Mouse (Mus musculus): Measurements from ENCODE around the gene Atp5g1.

Gene Atp5g1

GRCm38 (mm10) chr11:96073295-96073993 is 2.0 kb downstream of the Atp5g1 start:
- no peak for DNase-seq (ENCODE audit: low spot score in 2 of 2)

DNA sequence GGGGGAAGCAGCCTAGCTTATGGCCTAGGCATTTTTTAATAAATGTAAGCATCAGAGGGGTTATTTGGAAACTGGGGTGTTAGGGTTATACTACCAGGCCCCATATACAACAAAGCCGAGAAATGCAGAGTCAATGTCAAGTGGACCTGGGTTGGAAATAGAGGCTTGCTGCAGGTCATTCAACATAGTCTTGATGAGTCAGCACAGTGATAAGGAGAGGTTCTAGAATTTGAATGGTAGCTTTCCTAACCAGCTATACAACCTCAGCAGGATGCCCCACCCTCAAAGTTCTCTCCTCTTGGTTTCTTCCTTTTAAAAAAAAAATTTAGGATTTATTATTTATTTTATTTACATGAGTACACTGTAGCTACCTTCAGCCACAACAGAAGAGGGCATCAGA is 4.5 kb downstream of the Atp5g1 start:
- no peak for DNase-seq (ENCODE audit: low spot score in 2 of 2)

GRCm38 (mm10) chr11:96070353-96070752 is 5.1 kb downstream of the Atp5g1 start:
- no peak for DNase-seq (ENCODE audit: low spot score in 2 of 2)

DNA sequence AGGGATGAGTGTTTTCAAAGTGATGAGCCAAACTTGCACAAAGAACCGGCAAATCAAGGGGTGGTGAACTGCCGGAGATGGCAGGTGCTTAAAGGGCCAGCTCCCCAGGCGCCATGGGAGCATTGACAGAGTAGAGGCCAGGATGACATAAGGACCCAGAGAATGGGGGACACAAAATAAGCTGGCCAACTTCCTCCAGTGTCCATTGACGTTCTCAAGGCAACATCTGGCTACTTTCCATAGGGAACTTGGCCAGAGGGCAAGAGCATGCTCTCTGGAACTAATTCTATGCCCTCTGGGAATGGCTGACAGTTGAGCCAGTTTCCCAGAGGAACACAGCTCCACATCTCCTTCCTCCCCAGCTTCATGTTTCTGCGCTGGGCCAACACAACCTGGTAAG is 7.2 kb downstream of the Atp5g1 start:
- no peak for DNase-seq (ENCODE audit: low spot score in 2 of 2)

DNA sequence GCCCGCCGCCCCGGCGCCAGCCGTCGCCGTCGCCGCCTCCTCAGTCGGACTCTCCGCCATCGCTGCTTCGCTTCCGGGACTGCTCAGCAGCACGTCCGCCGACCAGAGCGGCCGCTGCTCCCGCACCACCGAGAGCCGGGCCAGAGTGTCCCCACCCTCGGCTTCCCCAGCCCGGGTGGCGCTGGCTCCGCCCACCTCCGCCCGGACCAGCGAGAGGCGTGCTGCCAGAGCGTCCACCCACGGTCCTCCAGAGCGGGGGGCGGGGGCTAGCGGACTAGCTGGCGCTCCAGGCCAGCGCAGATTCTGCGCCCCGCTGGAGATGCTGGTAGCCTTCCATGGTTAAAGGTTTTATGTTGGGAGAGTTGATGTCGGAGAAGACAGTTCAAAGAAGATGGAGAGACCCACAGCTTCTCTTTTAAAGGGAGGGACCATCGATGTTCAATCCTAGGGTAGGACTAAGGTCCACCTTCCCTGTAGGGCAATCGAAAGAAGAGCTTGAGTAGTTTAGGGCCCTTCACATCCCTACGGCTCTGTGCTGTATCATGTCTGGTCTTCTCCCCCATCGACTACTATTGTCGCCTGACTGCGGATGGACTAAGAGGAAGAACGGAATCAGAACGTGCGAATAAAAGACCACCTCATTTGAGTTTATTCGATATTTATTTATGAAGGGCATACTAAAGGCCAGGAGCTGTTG is 10.1 kb downstream of the Atp5g1 start, which contains the start of gene Ube2z:
Gene Ube2z (minus strand): TSS at position 174 of the 697 bp plus-strand sequence.
- peak; percentile 94 to 95 for DNase-seq (ENCODE audit: low spot score in 2 of 2)

GRCm38 (mm10) chr11:96064521-96065214 is 10.8 kb downstream of the Atp5g1 start:
- DNase-seq (ENCODE audit: low spot score in 2 of 2): peak; percentile 57 to 58

- no peak for DNase-seq (ENCODE audit: low spot score in 2 of 2)
These were observed 17.2 kb downstream of the Atp5g1 start for GRCm38 (mm10) chr11:96058309-96058708.

DNA sequence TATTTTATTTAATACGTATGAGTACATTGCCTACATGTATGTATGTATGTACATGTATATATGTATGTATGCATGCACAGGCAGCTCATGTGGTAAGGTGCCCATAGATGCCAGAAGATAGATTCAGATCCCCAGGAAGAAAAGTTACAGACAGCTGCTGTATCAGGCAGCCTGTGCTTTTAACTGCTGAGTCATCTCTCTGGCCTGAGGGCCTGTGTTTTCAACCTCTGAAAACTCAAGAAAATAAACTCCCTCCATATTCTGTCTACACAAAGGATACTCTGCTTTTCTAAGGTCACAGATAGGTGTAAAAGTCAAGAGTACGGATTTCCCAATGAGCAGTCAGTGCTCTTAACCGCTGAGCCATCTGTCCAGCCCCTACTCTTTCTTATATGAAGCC is 24.6 kb downstream of the Atp5g1 start:
- no peak for DNase-seq (ENCODE audit: low spot score in 2 of 2)

DNA sequence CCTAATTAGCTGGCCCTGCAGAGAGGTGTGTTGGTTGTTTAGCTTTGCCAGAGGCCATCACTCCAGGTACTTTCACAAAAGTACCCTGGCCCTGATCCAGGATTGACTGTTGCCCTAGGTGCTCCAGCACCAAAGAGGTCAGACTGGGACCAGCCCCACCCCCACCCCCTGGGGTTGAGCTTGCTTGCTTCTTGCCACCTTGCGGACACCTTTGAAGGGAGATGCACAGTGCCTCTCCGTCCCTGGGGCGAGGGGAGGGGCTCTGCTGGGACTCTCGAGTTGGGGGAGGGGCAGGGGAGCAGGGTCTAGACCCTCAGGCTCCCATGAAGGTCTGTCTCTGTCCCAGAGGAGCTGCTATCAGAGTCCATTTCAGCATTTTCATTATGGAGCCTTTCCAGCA is 25.5 kb downstream of the Atp5g1 start:
- no peak for DNase-seq (ENCODE audit: low spot score in 2 of 2)

DNA sequence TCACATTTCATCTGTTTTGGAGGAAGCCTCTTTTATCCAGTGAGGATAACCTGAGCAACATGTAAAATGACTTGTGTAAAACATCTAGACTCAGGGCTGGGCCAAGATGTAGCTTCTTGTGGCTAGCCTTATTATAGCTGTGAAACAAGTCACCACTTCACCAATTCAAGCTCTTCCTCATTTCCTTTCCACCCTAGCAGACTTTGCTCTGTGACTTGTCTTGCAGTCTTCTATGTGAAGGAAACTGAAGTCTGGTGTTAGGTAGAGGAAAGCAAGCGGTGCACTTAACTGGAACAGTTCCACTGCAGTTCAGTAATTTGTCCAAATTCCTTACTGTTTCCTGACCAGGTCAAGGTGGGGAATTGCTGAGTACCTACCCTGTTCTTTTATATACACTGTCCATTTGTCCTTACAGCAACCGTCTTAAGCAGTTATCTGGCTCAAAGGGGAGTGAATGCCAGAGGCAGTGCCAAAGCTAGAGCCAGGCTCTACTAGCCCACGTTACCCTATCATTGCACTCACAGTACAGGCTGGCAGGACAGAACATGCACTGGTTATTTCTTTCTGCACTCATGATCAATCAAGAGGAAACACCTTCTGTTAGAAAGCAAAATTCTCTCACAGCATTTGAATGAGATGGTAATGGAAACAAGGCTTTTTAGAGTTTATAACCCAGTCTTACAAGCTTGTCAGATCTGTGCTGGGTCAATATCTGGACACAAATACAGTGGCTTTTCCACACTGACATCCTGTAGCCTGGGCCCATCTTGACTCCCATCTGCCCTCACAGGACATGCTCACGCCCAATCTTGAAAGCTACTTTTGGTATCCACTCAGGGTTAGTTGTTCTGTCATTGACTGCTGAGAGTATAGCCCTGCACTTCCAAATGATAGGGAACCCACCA is 27.7 kb downstream of the Atp5g1 start:
- DNase-seq (ENCODE audit: low spot score in 2 of 2): no peak

DNA sequence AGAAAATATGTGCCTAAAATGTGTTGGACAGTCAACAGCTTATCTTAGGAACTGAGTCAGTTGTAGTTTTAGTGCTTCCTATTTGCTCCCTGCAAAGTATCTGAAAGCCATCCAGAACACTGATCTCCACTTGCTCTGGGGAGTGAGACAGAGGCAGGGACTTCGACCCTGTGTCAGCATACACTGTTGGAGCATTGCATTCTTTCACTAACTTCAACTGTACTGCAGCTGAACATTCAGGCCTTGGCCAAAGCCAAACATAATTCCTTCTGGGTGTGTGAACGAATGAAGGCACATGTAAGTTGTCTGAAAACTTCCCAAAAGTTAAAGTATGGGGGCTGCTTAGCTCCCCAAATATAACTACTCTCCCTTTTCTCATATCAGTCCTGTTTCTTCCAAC is 28.7 kb downstream of the Atp5g1 start:
- no peak for DNase-seq (ENCODE audit: low spot score in 2 of 2)

DNA sequence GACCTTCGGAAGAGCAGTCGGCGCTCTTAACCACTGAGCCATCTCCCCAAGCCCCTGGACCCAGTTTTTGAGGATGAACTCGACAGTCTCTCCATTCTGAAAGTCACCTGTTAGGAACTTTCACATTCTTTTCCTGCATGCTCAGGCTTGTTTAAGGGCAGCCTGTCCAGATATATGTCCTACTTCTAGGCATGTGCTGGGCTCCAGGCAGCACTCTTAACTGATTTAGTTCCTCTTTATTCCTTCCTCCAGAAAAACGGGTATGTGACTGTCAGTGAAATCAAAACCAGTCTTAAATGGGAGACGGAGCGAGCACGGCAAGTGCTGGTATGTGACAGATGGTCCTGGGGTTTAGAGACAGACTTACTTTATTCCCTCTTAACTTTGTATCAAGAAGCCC is 29.4 kb downstream of the Atp5g1 start:
- no peak for DNase-seq (ENCODE audit: low spot score in 2 of 2)

DNA sequence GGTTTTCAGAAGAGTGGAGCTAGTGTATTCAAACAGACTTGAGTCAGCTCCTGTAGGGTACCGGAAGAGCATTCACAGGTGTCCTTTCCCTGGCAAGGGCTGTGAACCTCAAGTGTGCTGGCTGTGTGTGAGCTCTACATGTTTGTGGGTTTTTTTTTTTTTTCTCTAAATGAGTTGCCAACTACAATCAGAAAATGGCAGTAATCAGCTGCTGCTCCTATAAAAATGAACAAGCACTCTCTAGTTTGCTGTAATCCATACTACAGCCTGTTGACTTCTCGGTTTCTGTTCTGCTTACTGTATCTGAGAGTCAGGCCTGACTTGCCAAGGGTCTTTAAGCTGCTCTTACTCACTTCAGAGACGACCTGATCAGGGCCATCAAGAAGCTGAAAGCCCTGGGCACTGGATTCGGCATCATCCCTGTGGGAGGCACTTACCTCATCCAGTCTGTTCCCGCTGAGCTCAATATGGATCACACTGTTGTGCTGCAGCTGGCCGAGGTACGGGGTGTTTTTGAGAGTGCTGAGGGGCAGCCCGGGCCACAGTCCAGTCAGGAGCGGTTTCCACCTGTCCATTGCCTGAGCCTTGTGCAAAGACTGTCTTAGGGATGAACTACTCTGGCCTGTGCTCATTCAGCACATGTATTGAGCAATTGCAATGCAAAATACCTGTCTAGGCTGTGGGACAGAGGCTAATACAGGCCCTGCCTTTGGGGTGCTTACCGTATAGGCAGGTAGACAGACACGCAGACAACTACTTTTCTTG is 30.5 kb downstream of the Atp5g1 start:
- no peak for DNase-seq (ENCODE audit: low spot score in 2 of 2)

GRCm38 (mm10) chr11:96038560-96038959 is 36.9 kb downstream of the Atp5g1 start:
- DNase-seq (ENCODE audit: low spot score in 2 of 2): no peak

DNA sequence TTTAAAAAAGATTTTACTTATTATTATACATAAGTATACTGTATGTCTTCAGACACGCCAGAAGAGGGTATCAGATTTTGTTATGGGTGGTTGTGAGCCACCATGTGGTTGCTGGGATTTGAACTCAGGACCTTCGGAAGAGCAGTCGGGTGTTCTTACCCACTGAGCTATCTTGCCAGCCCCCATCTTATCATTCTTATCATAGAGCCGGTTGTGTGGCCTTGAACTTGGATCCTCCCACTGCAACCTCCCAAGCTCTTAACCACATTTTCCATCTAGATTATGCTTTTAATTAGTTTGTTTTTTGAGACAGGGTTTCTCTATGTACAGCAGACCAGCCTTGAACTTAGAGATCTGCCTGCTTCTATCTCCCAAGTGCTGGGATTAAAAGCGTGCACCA is 38.0 kb downstream of the Atp5g1 start:
- DNase-seq (ENCODE audit: low spot score in 2 of 2): no peak

DNA sequence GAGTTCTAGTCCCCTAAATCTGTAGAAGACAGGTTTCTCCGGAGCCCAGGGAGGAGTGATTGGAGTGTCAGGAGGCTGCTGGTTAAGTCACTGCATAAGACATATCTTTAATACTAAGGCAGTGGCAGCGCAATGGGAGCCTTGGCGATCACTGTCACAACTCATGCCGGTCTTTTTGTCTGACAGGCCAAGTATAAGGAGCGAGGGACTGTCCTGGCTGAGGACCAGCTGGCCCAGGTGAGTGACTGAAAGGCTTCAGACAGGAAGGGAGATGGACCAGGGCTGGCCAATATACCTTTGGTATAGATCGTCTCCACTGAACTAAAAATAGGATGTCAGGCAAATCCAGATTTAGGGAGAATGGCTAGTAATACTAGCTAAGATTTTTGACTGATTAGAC is 40.3 kb downstream of the Atp5g1 start:
- DNase-seq (ENCODE audit: low spot score in 2 of 2): no peak

GRCm38 (mm10) chr11:96034596-96035052 is 40.8 kb downstream of the Atp5g1 start, which contains the start of gene Snf8:
Gene Snf8, plus strand, starts transcription at chr11:96034885.
- DNase-seq (ENCODE audit: low spot score in 2 of 2): peak; percentile 88 to 92

GRCm38 (mm10) chr11:96034116-96034515 is 41.4 kb downstream of the Atp5g1 start:
- no peak for DNase-seq (ENCODE audit: low spot score in 2 of 2)

DNA sequence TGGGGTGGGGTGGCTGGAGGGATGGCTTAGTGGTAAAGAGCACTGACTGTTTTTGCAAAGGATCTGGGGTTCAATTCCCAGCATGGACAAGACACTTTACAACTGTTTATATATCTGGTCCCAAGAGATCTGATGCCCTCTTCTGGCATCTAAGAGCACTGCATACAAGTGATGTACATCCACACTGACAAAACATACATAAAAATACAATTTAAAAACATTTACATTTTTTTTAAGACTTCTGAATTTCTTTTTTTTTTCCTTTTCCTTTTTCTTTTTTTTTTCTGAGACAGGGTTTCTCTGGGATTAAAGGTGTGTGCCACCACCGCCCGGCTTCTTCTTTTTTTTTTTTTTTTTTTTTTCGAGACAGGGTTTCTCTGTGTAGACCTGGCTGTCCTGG is 42.2 kb downstream of the Atp5g1 start:
- no peak for DNase-seq (ENCODE audit: low spot score in 2 of 2)

DNA sequence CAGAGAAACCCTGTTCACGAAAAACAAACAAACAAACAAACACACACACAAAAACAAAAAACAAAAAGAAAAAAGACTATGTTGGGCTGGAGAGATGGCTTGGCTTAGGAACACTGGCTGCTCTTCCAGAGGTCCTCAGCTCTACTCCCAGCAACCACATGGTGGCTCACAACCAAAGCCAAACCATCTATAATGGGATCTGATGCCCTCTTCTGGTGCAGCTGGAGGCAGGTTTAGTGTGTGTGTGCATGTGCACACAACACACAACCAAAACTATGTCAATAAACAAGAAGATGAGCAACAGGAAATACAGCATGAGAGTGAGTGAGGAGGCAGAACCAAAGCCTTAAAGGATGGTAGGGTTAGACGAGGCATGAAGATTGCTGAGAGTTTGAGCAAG is 43.8 kb downstream of the Atp5g1 start:
- no peak for DNase-seq (ENCODE audit: low spot score in 2 of 2)

- DNase-seq (ENCODE audit: low spot score in 2 of 2): no peak
These were observed 44.9 kb downstream of the Atp5g1 start for GRCm38 (mm10) chr11:96030571-96030970.
